Mouse (Mus musculus): Measurements from ENCODE around the gene Nmnat2. TPM values are rescaled to one million over a fixed set of nuclear protein-coding genes. Genes with fewer than 3 reads are reported as not detected.

The Nmnat2 gene
- polyA plus RNA-seq, 1 experiment from 2014 or later: 70.6 TPM

DNA sequence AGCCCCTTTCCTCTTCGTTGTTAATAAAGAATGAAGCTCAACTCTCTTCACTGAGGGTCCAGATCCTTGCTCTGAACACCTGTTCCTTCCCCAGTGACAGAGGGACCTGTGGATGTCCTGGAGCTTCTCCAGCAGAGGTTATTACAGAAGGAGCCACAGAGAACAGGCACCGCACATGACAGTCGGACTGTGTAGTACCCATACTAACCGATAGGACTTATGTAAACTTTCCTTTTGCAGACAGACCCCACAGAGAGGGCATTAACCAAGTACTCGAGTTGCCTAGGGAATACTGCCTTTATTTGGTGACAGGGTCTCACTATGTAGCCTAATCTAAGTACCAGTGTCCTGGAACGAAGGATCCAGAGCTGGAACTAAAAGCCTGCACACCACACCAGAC is 39.0 kb downstream of the Nmnat2 start:
- H3K27me3 ChIP-seq (replicated peaks; ENCODE audit: control insufficient read depth, insufficient read depth, low read length): no peaks in the 10 kb centered on the region
- 83% methylated on average over 6 of the region's 6 CpGs for WGBS
- H3K4me3 ChIP-seq (ENCODE audit: low read depth, low read length): no peak overlapping the region
- H3K9me3 ChIP-seq (replicated peaks; ENCODE audit: control insufficient read depth, low read length): no peaks in the 10 kb centered on the region
- H3K27ac ChIP-seq (ENCODE audit: low read depth, low read length): no peak overlapping the region
- H3K4me2 ChIP-seq (ENCODE audit: low read length): no peak overlapping the region
- DNase-seq (ENCODE audit: low spot score) (no peak), ATAC-seq (no peak)
- H3K36me3 ChIP-seq (ENCODE audit: control insufficient read depth, insufficient read depth, low read length): no peaks in the 10 kb centered on the region
- no peaks in the 10 kb centered on the region for H3K4me1 ChIP-seq (ENCODE audit: control insufficient read depth, insufficient read depth, low read length)
- no peak overlapping the region for H3K9ac ChIP-seq (ENCODE audit: low read length)

DNA sequence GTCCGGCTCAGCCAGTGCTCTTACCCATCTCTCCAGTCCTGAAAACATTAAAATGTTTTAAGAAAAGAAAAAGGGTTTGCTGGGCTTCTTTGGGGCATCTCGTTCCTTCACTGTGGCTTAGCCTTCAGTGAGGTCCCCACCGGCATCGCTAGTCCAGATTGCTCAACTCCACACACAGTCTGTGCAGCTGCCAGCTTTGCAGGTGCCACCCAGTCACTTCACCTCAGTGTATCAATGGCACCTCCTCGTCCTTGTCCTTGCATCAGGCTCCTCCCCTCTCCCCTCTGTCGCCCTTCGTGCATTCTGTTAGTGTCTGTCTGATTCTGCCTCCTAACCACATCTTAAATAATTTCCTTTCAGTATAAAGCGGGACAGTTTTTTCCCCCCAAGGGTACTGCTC is 45.2 kb downstream of the Nmnat2 start:
- Histone ChIP-seq H3K27ac (ENCODE audit: low read depth, low read length) (no peak overlapping the region), H3K4me1 (ENCODE audit: control insufficient read depth, insufficient read depth, low read length) (no peaks in the 10 kb centered on the region), H3K4me3 (ENCODE audit: low read depth, low read length) (no peak overlapping the region), H3K36me3 (ENCODE audit: control insufficient read depth, insufficient read depth, low read length) (no peaks in the 10 kb centered on the region), H3K27me3 (replicated peaks; ENCODE audit: control insufficient read depth, insufficient read depth, low read length) (no peaks in the 10 kb centered on the region), H3K9ac (ENCODE audit: low read length) (no peak overlapping the region), H3K9me3 (replicated peaks; ENCODE audit: control insufficient read depth, low read length) (no peaks in the 10 kb centered on the region), H3K4me2 (ENCODE audit: low read length) (no peak overlapping the region)
- ATAC-seq (no peak), DNase-seq (ENCODE audit: low spot score) (no peak)
- 81% methylated on average over 8 of the region's 8 CpGs for WGBS

DNA sequence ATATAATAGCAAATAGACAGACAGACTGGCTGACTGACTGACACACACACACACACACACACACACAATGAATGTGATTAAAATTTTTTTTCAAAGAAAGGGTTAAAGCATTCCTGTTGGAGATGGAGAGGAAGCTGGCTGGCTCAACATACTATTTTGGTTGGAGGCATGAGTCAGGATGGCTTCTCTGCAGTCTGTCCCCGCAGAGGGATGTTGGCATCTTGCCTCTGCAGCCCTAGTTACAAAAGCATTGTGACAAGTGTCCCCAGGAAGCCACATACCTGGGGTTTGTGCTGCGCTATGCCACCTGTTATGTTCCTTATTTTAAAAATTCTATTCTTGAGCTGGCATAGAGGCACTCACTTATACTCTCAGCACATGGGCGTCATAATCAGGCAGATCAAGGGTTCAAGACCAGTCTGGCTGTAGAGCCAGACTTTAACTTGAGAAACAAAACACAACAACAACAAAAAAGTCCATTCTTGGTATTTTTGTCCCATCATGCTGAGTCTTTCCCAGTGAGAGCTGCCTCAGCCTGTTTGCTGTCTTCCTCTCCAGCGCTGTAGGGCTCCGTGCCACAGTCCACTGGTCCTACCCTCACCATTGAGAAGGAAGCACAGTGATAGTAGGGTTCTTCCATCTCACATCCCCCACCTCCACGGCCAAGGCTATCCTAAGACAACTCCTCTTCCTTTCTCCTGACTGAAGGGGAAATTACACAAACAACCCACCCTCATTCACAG is 45.9 kb downstream of the Nmnat2 start:
- H3K4me2 ChIP-seq (ENCODE audit: low read length): no peak overlapping the region
- no peaks in the 10 kb centered on the region for H3K9me3 ChIP-seq (replicated peaks; ENCODE audit: control insufficient read depth, low read length)
- H3K9ac ChIP-seq (ENCODE audit: low read length): no peak overlapping the region
- H3K27me3 ChIP-seq (replicated peaks; ENCODE audit: control insufficient read depth, insufficient read depth, low read length): no peaks in the 10 kb centered on the region
- H3K4me3 ChIP-seq (ENCODE audit: low read depth, low read length): no peak overlapping the region
- ATAC-seq (no peak), DNase-seq (ENCODE audit: low spot score) (no peak)
- no peaks in the 10 kb centered on the region for H3K36me3 ChIP-seq (ENCODE audit: control insufficient read depth, insufficient read depth, low read length)
- no peaks in the 10 kb centered on the region for H3K4me1 ChIP-seq (ENCODE audit: control insufficient read depth, insufficient read depth, low read length)
- no peak overlapping the region for H3K27ac ChIP-seq (ENCODE audit: low read depth, low read length)
- WGBS: 84% methylated on average over 6 of the region's 6 CpGs

DNA sequence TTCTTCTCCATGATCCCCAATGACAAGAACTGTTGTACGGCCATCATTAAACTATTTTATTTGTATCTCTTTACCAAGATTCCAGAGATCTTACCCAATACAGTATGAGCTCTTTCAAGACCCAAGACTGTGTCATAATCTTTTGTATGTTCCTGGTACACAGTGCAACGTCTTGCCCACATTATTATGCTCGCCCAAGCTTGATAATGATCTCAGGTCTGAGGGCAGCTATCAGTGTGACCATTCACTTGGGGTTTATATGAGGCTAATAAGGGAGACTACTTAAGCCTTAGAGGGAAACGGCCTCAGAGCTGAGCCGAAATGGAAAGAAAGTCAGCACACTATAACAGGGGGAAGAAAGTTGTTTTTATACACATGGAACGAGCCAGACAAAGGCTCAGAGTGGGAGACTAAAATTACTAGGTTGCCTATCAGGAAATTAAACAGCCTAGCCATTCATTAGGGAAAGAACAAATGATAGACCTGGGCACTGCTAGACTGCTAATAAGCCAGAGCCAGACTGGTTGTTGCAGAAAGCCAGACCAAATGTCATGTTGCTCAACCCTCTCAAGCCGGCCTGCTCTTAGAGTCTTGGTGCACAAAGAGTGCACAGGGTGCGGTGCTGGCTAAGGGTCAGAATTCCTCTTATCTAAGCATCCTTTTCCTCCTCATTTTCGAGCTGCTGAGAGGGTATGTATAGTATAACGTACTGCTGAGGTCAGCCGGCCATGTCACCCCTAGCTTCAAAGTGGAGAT is 47.7 kb downstream of the Nmnat2 start:
- Histone ChIP-seq H3K27me3 (replicated peaks; ENCODE audit: control insufficient read depth, insufficient read depth, low read length) (no peaks in the 10 kb centered on the region), H3K4me1 (ENCODE audit: control insufficient read depth, insufficient read depth, low read length) (no peaks in the 10 kb centered on the region), H3K9me3 (replicated peaks; ENCODE audit: control insufficient read depth, low read length) (no peaks in the 10 kb centered on the region), H3K27ac (ENCODE audit: low read depth, low read length) (no peak overlapping the region), H3K36me3 (ENCODE audit: control insufficient read depth, insufficient read depth, low read length) (no peaks in the 10 kb centered on the region), H3K4me3 (ENCODE audit: low read depth, low read length) (no peak overlapping the region), H3K9ac (ENCODE audit: low read length) (no peak overlapping the region), H3K4me2 (ENCODE audit: low read length) (no peak overlapping the region)
- DNase-seq (ENCODE audit: low spot score): no peak
- WGBS: 53% methylated on average over 11 of the region's 11 CpGs
- no peak for ATAC-seq

DNA sequence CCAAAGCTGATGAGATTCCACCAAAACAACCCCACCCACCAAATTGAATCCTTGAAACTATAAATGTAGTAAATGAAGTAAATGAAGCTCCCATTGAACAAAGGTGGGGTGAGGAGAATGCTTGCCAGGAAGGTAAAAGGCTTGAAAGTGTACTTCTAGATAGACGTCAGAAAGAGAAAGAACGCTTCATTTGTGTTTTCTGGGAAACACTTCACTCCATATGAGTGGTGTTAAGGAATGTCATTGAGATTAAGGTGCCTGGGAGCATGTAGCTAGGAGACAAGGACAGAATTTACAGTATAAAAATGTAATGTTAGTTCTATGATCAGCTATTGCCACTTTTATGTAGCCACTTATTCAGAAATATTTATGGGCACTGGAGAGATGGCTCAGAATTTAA is 49.7 kb downstream of the Nmnat2 start:
- no peak overlapping the region for H3K9ac ChIP-seq (ENCODE audit: low read length)
- H3K27me3 ChIP-seq (replicated peaks; ENCODE audit: control insufficient read depth, insufficient read depth, low read length): no peaks in the 10 kb centered on the region
- no peaks in the 10 kb centered on the region for H3K4me1 ChIP-seq (ENCODE audit: control insufficient read depth, insufficient read depth, low read length)
- no peak overlapping the region for H3K4me2 ChIP-seq (ENCODE audit: low read length)
- ATAC-seq: no peak
- H3K9me3 ChIP-seq (replicated peaks; ENCODE audit: control insufficient read depth, low read length): no peaks in the 10 kb centered on the region
- no peak overlapping the region for H3K27ac ChIP-seq (ENCODE audit: low read depth, low read length)
- no peak overlapping the region for H3K4me3 ChIP-seq (ENCODE audit: low read depth, low read length)
- H3K36me3 ChIP-seq (ENCODE audit: control insufficient read depth, insufficient read depth, low read length): no peaks in the 10 kb centered on the region
- DNase-seq (ENCODE audit: low spot score): no peak
- 85% methylated on average over 2 of the region's 2 CpGs for WGBS

DNA sequence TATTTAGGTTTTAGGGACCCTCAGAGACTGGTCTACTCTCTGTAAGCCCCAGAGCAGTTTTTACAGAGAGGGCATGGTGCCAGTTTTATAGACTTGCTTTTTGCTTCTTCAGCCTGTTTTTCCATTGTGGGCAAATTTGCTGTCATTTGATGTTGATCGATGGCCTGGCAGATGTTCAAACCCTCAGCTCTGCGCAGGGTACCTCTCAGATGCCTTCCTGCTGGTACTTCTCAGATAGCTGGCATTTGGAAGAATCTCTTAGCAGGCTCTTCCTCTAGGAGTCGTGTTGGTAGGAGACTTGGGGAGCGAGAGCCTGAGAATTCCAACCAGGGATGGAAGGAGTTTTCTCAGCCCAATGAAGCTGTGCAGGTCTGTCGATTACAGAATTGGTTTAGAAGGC is 51.3 kb downstream of the Nmnat2 start:
- no peak overlapping the region for H3K4me2 ChIP-seq (ENCODE audit: low read length)
- WGBS: 71% methylated on average over 5 of the region's 5 CpGs
- no peaks in the 10 kb centered on the region for H3K4me1 ChIP-seq (ENCODE audit: control insufficient read depth, insufficient read depth, low read length)
- no peak for ATAC-seq
- no peak overlapping the region for H3K4me3 ChIP-seq (ENCODE audit: low read depth, low read length)
- no peak for DNase-seq (ENCODE audit: low spot score)
- no peak overlapping the region for H3K9ac ChIP-seq (ENCODE audit: low read length)
- H3K27ac ChIP-seq (ENCODE audit: low read depth, low read length): no peak overlapping the region
- H3K27me3 ChIP-seq (replicated peaks; ENCODE audit: control insufficient read depth, insufficient read depth, low read length): no peaks in the 10 kb centered on the region
- H3K36me3 ChIP-seq (ENCODE audit: control insufficient read depth, insufficient read depth, low read length): no peaks in the 10 kb centered on the region
- no peaks in the 10 kb centered on the region for H3K9me3 ChIP-seq (replicated peaks; ENCODE audit: control insufficient read depth, low read length)

DNA sequence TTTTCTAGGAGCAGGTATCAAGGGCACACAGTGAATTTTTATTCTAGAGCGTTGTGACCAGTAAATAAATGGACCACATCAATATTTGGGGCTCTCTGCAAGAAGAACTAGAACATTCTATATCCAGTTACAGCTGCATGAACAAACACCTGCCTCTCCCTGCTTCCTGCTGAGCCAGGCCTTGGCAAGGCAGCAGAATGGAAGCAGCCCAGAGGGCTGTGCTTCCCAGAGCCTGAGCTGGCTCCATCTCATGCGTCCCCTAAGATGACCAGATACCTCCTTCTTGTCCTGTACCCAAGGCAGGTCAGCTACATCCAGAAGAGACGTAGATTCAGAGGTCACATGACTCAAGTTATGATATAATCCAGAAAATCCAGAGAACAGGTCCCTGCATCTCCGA is 52.0 kb downstream of the Nmnat2 start:
- WGBS: 88% methylated on average over 4 of the region's 4 CpGs
- Histone ChIP-seq H3K9ac (ENCODE audit: low read length) (no peak overlapping the region), H3K4me2 (ENCODE audit: low read length) (no peak overlapping the region), H3K36me3 (ENCODE audit: control insufficient read depth, insufficient read depth, low read length) (no peaks in the 10 kb centered on the region), H3K4me1 (ENCODE audit: control insufficient read depth, insufficient read depth, low read length) (no peaks in the 10 kb centered on the region), H3K27me3 (replicated peaks; ENCODE audit: control insufficient read depth, insufficient read depth, low read length) (no peaks in the 10 kb centered on the region), H3K27ac (ENCODE audit: low read depth, low read length) (no peak overlapping the region), H3K4me3 (ENCODE audit: low read depth, low read length) (no peak overlapping the region), H3K9me3 (replicated peaks; ENCODE audit: control insufficient read depth, low read length) (no peaks in the 10 kb centered on the region)
- no peak for ATAC-seq
- DNase-seq (ENCODE audit: low spot score): no peak

DNA sequence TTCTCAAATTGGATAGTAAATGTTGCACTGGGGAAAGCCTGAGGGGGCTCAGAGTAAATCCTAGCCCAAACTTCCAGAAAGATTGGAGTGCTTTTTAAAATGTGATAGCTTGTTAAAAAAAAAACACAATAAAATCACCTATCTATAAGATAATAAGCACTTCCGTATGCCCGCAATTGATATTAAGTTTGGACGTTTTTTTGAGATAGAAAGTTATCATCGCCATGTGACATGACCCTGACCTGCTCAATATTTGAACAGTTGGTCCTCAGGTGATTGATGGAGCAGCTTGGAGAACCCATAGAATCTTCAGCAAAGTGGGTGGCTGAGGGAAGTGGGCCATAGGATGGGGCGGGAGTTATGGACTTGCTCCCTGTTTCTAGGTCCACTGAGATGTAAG is 52.5 kb downstream of the Nmnat2 start:
- Histone ChIP-seq H3K36me3 (ENCODE audit: control insufficient read depth, insufficient read depth, low read length) (no peaks in the 10 kb centered on the region), H3K4me1 (ENCODE audit: control insufficient read depth, insufficient read depth, low read length) (no peaks in the 10 kb centered on the region), H3K27me3 (replicated peaks; ENCODE audit: control insufficient read depth, insufficient read depth, low read length) (no peaks in the 10 kb centered on the region), H3K27ac (ENCODE audit: low read depth, low read length) (no peak overlapping the region), H3K9me3 (replicated peaks; ENCODE audit: control insufficient read depth, low read length) (no peaks in the 10 kb centered on the region), H3K4me3 (ENCODE audit: low read depth, low read length) (no peak overlapping the region), H3K4me2 (ENCODE audit: low read length) (no peak overlapping the region), H3K9ac (ENCODE audit: low read length) (no peak overlapping the region)
- ATAC-seq: no peak
- 94% methylated on average over 5 of the region's 5 CpGs for WGBS
- DNase-seq (ENCODE audit: low spot score): no peak

DNA sequence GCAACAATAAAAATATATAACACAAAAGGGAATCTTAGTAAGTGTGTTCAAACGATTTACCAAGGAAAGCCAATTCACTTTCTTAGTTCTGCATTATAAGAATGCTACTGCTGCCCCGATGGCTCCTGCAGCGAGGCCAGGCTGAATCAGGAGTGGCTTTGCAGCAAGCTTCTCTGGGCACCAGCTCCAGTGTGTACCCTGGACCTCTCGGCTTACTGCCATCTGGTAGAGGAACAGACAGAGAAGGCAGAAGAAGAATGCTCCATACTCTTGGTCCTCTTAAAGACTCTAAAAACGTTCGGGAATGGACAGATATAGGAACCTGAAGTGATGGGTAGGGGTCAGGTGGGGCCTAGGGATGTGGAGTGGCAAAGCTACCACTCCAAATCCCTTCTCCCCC is 53.0 kb downstream of the Nmnat2 start:
- Histone ChIP-seq H3K36me3 (ENCODE audit: control insufficient read depth, insufficient read depth, low read length) (no peaks in the 10 kb centered on the region), H3K9me3 (replicated peaks; ENCODE audit: control insufficient read depth, low read length) (no peaks in the 10 kb centered on the region), H3K27me3 (replicated peaks; ENCODE audit: control insufficient read depth, insufficient read depth, low read length) (no peaks in the 10 kb centered on the region), H3K9ac (ENCODE audit: low read length) (no peak overlapping the region), H3K4me1 (ENCODE audit: control insufficient read depth, insufficient read depth, low read length) (no peaks in the 10 kb centered on the region), H3K27ac (ENCODE audit: low read depth, low read length) (no peak overlapping the region), H3K4me3 (ENCODE audit: low read depth, low read length) (no peak overlapping the region), H3K4me2 (ENCODE audit: low read length) (no peak overlapping the region)
- ATAC-seq (no peak), DNase-seq (ENCODE audit: low spot score) (no peak)
- 90% methylated on average over 6 of the region's 6 CpGs for WGBS

Measured in forebrain, embryonic 14.5 days (tissue).